Mouse (Mus musculus): ENCODE measurements around the gene Pigz. TPM values are rescaled to one million over a fixed set of nuclear protein-coding genes. Genes with fewer than 3 reads are reported as not detected.
"Not testable (repeated sequence)": the region's sequence is repeated elsewhere in the genome, so short reads cannot be mapped to it uniquely, and the experiment has no call there.

Gene Pigz
- total RNA-seq, 4 experiments from 2014 or later: 0.10 to 1.2 (median 0.16) TPM

- no peak for DNase-seq (ENCODE audit: low spot score in 2 of 2)
These were observed 2.3 kb upstream of the Pigz start for GRCm38 (mm10) chr16:31931330-31931729.

DNA sequence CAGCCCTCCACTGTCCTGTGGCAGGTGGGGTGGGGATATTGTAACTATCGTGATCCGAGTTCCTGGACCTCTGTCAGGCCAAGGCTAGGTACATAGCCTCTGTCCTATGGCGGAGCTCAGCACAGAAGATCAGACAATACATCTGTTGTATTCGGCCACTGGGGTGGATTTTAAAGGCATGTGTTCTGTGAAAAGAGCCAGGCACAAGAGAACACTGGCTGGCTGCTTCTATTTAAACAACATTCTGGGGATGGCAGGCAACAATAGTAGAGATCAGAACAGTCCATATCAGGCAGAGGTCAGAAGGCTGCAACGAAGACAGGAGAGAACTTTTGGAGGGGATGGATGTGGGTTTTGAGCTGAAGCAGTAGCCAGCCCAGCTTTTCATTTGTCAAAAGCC, 1.4 kb upstream of the Pigz start:
- DNase-seq (ENCODE audit: low spot score in 2 of 2): no peak

- peak; percentile 77 to 84 for DNase-seq (ENCODE audit: low spot score in 2 of 2)
These were observed 582 bp upstream of the Pigz start for GRCm38 (mm10) chr16:31932840-31933697.

- no peak for DNase-seq (ENCODE audit: low spot score in 2 of 2)
These were observed 929 bp downstream of the Pigz start for GRCm38 (mm10) chr16:31934550-31935010.

- DNase-seq (ENCODE audit: low spot score in 2 of 2): no peak
These were observed 1.7 kb downstream of the Pigz start for GRCm38 (mm10) chr16:31935091-31935979.

- no peak for DNase-seq (ENCODE audit: low spot score in 2 of 2)
These were observed 2.9 kb downstream of the Pigz start for GRCm38 (mm10) chr16:31936568-31936967.

DNA sequence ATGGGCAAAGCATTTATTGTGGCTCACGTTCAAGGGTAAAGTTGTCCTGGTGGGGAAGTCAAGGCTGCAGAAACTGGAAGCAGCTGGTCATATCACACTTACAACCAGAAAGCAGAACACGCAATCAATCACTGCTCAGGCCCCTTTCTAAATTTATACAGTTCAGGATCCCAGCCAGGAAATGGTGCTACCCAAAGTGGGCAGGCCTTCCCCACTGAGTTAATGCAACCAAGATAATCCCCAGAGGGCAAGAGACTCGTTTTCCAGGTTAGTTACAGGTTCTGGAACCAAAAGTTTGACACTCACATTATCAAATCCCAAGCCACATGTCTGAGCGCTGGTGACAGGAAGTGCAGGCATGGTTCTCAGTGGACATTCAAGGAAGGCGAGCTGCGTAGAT, 5.2 kb downstream of the Pigz start:
- DNase-seq (ENCODE audit: low spot score in 2 of 2): no peak

GRCm38 (mm10) chr16:31940586-31940985, 6.9 kb downstream of the Pigz start:
- no peak for DNase-seq (ENCODE audit: low spot score in 2 of 2)

- DNase-seq (ENCODE audit: low spot score in 2 of 2): peak; percentile 38 to 47
These were observed 10.3 kb downstream of the Pigz start for GRCm38 (mm10) chr16:31943980-31944379.

GRCm38 (mm10) chr16:31944698-31945255, 11.1 kb downstream of the Pigz start:
- no peak for DNase-seq (ENCODE audit: low spot score in 2 of 2)

DNA sequence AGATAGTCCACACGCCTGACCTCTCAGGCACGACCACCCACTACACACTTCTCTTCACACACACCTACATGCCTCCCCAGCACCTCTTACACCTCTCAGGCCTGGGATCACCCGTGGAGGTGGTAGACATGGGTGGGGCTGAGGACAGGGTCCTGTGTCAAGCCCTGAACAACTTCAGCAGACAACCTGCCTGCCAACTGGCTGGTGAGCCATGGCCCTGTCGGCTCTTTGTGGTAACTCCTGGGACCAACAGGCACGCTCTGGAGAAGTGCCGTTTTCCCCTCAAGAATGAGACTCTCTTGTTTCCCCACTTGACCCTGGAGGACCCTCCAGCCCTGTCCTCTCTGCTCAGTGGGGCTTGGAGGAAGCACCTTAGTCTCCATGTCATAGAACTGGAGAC, 11.7 kb downstream of the Pigz start:
- DNase-seq (ENCODE audit: low spot score in 2 of 2): no peak

GRCm38 (mm10) chr16:31945986-31946385, 12.3 kb downstream of the Pigz start:
- DNase-seq (ENCODE audit: low spot score in 2 of 2): not testable (repeated sequence)

DNA sequence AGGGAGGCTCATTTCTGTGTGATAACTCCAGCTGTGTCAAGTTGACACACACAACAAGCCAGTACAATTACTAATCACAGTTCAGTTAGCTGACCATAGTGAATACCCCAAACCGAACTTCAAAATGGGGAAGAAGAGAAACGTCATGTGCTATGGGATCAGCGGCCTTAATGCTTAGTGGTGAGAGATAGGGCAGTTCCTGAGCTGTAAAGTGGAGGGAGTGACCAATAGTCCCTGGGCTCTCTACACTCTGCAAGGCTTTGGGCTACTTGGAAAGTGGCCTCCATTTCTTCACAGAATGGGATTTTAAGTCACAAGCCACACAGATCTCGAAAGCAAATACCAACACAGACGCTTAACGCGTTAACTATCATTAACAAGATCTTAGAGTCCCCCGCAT, 13.7 kb downstream of the Pigz start:
- no peak for DNase-seq (ENCODE audit: low spot score in 2 of 2)

- DNase-seq (ENCODE audit: low spot score in 2 of 2): no peak
These were observed 14.3 kb downstream of the Pigz start for GRCm38 (mm10) chr16:31947901-31948316.

DNA sequence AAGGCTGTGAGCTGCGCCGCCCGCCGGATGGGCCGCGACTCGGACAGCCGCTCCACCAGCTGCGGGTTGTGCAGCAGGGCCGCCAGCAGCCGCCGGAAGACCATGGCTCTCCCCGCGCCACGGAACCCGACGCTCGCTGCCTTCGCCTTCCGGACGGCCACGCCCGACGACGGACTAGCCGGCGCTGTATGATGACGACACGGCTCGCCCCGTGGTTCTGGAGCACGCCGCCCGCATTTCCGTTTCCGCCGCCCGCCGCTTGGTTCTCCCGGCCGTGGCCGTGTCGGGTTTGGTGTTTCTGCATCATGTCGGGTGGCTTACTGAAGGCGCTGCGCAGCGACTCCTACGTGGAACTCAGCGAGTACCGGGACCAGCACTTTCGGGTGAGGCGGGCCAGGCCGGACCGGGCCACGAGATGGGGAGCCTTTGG, 14.7 kb downstream of the Pigz start, which contains the start of the genes 0610012G03Rik and Ncbp2:
Gene 0610012G03Rik (minus strand): TSS at position 150 of the 430 bp plus-strand sequence.
Gene Ncbp2 (plus strand): TSS at position 169 of the 430 bp plus-strand sequence.
- peak; percentile 86 to 88 for DNase-seq (ENCODE audit: low spot score in 2 of 2)

GRCm38 (mm10) chr16:31963224-31963623, 29.6 kb downstream of the Pigz start:
- DNase-seq (ENCODE audit: low spot score in 2 of 2): no peak

DNA sequence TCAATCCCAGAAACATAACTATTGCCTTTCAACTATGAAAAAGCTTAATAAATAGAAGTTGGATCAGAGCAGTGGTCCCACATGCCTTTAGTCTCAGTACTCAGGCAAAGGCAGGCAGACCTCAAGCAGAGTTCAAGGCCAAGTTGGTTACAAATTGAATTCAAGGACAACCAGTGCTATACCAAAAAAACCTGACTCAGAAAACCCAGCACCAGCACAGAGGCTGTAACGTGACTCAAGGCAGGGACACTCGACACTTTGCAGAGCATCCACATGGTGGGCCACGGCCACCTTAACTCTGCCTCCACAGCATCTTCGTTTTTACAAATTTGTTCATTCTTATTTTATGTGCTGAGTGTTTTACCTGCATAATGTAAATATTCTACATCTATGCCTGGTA, 41.6 kb downstream of the Pigz start:
- DNase-seq (ENCODE audit: low spot score in 2 of 2): no peak

DNA sequence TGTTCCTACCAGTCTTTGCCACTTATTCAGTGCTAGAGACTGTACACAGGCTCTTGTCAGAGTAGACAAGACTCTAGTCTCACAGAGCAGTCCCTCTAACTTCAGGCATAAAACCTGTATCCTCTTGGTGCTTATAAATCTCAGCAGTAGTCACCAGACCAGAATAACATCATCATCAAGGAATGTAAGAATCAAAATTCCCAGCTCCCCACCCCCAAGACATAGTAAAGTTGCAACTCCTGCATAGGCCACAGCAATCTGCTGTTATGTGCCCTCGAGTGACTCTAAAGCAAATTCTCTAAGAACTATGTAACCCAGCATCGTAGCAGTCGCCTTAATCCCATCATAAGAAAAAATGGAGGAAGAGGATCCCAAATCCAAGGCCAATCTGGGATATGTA, 45.9 kb downstream of the Pigz start:
- DNase-seq (ENCODE audit: low spot score in 2 of 2): no peak

- DNase-seq (ENCODE audit: low spot score in 2 of 2): no peak
These were observed 47.3 kb downstream of the Pigz start for GRCm38 (mm10) chr16:31980946-31981345.

GRCm38 (mm10) chr16:31992039-31992438, 58.4 kb downstream of the Pigz start:
- DNase-seq (ENCODE audit: low spot score in 2 of 2): no peak

GRCm38 (mm10) chr16:31993195-31993594, 59.5 kb downstream of the Pigz start:
- DNase-seq (ENCODE audit: low spot score in 2 of 2): no peak

- no peak for DNase-seq (ENCODE audit: low spot score in 2 of 2)
These were observed 60.3 kb downstream of the Pigz start for GRCm38 (mm10) chr16:31993946-31994345.
